Mouse (Mus musculus) G1E (cell line): ENCODE data around the gene Syn3.

Experiments
- CTCF ChIP-seq: IDR thresholded peaks from 2 replicates; pipeline ENCODE4 v1.5.1; 2012; ENCODE audit warnings: low read depth, low read length, inconsistent platforms, mixed read lengths
- GATA1 ChIP-seq: IDR thresholded peaks from 2 replicates; pipeline ENCODE4 v1.6.1; 2012; ENCODE audit warnings: borderline replicate concordance, low read length, inconsistent platforms, mixed read lengths
- GATA2 ChIP-seq: IDR thresholded peaks from 2 replicates; pipeline ENCODE4 v1.6.1; 2012; ENCODE audit warnings: low read depth, low read length, inconsistent platforms, borderline replicate concordance
- POLR2AphosphoS5 ChIP-seq: IDR thresholded peaks from 2 replicates; pipeline ENCODE4 v1.6.1; 2012; ENCODE audit warnings: low read depth, low read length, inconsistent platforms; ENCODE audit not compliant: insufficient replicate concordance
- TAL1 ChIP-seq: conservative IDR thresholded peaks from 2 replicates; pipeline ENCODE4 v1.6.1; 2012; ENCODE audit warnings: low read depth, low read length, inconsistent platforms, mixed read lengths

DNA sequence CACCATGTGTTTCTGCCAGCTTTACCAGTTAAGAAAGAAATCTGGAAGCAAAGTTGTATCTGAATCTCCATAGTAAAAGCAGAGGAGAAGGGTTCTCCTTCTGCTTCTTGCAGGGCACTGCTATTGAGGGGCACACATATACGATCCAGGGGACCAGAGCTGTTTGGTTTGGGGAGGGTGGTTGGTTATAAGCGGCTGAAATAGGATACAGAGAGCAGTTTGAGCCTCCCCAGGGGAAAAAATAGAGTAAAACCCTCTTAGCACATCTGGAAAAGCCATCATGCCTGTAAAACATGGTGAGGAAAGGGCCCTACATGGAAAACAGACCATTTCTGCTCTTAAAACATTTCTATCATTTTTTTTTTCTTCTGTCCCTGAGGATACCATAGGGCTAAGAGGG is 220.2 kb downstream of the Syn3 start:
- TF ChIP-seq CTCF, result no peak
- TF ChIP-seq POLR2AphosphoS5, result no peak
- TF ChIP-seq GATA1, result no peak
- TF ChIP-seq TAL1, result no peak
- TF ChIP-seq GATA2, result no peak
